Mouse (Mus musculus) yolk sac, embryonic 10.5 days (tissue): ENCODE data around the gene Fyttd1.

Experiments
- DNase-seq: peaks from one replicate; pipeline ENCODE4 v3.0.0-alpha.2; 2017; ENCODE audit warnings: low spot score

The Fyttd1 gene

DNA sequence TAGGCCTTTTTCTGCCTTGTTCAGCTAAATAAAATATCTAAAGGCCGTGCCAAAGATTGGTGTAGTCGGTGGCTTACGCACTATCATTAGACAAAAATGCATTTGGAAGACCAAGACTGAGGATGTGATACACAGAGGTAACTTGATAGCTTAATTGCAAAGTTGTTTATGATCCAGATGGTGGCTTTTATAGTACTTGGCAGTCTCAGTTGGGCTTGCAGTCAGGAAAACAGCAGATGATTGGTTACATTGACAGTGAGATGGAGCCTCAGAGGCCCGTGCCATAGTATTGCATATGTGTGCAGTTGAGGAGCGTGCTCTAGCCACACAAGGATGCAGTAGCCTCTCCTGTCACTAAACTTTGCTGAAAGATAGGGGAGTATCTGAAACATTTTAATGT, 65.4 kb downstream of the Fyttd1 start:
- no peak for DNase-seq

DNA sequence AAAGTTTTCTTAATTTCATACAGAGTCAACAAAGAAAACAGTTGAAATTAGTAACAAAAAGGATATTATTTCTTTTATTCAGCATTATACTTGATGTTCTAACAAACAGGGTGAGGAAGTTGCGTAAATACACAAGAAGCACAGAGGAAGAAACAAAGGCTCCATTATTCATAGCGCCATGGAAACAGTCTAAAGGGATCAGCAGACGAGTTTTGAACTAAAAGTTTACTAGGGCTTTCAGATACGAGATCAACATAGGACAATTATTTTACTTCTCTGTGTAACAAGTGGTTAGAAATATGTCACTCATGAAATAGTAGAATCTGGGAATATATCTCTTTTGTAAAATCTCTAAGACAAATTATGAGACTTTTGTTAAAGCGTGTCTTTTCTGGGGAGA, 68.1 kb downstream of the Fyttd1 start:
- no peak for DNase-seq

DNA sequence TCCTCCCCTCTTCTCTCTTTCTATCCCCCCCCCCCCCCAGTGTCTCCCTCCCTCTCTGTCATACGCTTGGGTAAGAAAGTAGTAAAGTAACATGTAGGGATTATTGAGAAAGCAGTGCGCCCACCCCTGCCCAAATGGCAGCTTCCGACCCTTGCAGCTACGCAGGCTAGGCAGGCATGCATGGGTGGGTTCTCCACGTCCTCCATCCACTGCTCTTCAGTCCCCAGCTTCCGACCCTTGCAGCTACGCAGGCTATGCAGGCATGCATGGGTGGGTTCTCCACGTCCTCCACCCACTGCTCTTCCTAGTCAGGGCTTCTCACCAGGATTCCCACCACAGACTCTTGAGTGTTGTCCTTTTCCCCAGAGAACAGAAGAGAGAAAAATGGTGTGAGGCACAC, 70.7 kb downstream of the Fyttd1 start:
- DNase-seq = no peak

DNA sequence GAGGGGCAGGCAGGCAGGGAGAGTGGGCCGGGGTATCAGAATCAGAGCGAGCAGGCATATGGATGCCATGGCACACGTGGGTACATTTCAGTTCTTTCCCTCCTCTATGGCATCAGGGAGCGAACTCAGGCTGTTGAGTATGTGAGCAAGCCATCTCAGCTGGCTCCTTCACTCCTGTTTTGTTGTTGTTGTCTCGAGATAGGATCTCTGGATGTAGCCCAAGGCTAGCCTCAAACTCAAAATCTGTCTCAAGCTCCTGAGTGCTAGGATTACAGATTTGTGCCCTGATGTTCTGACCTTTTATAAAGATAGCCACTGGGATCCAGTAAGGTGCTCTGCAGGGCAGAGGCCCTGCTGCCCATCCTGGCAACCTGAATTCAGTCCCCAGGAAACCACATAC, 71.4 kb downstream of the Fyttd1 start:
- no peak for DNase-seq

DNA sequence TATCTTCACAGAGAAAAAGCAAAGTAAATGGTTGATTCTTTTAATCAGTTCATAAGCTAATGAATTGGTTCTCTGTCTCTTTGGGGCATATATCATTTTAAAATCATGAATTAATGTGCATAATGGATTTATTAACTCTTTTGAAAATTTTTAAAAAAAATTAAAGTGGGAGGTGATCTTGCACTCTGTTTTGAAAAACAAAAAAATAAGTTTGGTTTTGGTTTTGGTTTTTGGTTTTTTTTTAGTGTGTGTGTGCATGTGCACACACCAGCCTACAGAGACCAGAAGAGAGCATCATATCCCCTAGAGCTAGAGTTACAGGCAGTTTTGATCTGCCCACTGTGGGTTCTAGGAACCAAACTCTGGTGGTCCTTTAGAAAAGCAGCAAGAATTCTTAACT, 72.0 kb downstream of the Fyttd1 start:
- no peak for DNase-seq

DNA sequence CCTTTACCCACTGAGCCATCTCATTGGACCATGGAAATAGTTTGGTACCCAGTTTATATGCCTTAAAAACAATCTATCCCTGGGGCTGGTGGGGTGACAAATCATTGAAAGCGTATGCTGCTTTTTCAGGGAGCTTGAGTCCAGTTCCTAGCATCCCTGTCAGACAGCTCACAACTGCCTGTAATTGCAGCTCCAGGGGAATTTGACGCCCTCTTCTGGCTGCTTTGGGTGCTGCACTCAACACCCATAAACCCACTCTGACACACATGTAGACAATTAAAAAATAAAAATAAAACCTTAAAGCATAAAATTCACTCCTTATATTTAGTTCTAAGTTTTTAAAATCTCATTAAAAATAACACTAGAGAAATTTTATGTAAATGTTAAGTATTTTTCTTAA, 73.8 kb downstream of the Fyttd1 start:
- DNase-seq = no peak

DNA sequence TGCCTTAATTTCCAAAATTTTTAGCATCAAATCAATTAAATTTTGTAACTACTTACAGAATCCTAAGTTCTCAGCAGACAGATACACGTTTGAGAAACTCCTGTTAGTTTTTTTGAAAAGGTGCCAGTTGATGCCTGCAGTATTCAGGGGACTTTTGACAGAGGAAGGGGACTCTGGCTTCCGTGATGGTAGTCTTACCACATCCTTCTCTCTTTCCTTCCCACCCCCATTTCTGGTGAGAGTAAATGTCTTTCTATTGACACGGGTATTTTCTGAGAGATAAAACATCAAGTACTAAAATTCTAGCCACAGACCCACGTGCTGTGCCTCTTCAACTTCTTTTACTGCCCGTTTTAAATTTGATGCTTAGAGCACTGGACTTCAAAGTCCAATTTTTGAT, 76.5 kb downstream of the Fyttd1 start:
- no peak for DNase-seq

DNA sequence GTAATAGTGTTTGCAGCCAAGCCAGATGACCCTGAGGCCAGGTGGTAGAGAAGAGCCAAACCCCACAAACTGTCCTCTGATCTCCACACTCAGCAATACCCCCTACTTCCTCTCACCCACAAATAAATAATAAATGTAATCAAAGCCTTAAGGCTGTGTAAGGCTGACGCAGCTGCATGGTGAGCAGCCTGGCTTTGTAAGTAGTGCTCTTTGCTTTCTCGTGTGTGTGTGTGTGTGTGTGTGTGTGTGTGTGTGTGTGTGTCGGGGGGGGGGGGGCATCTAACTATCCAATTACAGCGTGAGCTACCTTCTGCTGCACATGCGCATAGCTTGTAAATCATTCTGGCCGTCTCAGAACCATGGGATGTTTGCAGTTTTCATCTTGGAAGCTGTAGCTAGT, 77.0 kb downstream of the Fyttd1 start:
- no peak for DNase-seq

DNA sequence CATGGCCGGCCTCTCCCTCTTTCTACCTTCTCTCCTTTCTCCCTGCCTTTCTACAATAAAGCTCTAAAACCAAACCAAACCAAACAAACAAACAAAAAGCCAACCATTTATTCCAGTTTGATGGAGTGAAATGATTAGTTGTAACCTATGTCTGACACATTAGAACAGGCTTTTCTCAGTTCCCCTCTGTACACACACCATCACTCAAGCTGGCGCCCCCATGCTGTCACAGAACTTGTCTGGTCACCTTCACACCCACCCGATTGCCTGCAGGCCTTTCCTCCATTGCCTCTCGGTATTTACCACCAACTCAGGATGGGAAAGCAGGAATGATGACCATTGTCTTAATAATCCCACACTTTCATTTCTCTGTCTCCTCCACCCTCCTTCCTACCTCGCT, 79.6 kb downstream of the Fyttd1 start:
- no peak for DNase-seq
